Mouse (Mus musculus) cerebellum, adult 9-10 months (tissue): Measurements from ENCODE around the gene Fam222a.

ENCODE experiments used
- DNase-seq: peaks from one replicate; pipeline ENCODE4 v3.0.0; 2022

The Fam222a gene

DNA sequence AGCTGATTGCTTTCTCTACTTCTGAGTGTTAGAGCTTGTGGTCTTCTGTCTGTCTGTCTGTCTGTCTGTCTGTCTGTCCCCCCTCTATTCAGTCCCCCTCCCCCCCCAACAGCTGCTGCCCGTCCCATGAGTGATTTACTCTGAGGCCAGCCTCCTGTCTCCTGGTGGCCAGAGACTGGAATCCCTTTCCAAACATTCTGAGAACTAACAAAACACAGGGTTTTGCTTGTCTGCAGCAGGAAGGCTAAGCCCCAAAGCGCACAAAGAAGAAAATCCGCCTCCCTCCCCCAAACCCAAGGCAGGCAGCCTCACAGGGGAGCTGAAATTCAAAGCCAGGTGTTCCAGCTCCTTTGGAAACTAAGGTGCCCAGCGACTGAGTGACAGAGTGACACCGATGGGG is 17.9 kb downstream of the Fam222a start:
- no peak for DNase-seq

DNA sequence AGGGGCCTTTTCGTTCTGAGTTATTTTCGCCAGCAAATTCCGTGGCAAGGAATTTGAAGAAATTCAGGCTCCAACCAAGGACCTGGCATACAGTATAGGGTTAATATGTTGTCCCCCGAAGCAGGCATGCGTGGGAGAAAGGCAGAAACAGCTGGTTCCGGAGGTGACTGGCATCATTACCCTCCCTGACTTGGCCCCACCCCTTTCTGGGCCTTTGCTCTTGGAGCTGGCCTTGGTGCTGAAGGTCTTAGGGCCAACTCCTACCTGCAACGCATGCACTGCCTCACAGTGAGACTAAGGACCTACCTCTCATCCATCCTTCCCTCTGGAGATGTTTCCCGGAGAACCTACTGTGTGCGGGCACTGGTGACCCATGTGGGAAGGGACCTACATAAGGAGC is 20.1 kb downstream of the Fam222a start:
- DNase-seq, result no peak

DNA sequence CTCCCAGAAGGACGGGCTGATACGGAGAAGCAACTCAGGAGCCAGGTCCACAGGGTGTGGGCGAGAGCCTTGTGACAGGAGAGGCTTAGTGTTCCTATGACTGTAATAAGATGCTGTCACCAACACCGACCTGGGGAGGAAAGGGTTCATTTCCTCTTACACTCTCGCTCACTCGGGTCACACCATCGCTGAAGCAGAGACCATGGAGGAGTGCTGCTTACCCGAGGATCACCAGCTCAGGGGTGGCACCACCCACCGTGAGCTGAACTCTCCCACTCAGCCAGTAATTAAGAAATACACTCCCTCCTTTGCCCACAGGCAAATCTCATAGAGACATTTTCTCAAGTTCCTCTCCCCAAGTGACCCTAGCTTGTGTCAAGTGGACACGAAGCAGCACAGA is 20.6 kb downstream of the Fam222a start:
- DNase-seq, result no peak

DNA sequence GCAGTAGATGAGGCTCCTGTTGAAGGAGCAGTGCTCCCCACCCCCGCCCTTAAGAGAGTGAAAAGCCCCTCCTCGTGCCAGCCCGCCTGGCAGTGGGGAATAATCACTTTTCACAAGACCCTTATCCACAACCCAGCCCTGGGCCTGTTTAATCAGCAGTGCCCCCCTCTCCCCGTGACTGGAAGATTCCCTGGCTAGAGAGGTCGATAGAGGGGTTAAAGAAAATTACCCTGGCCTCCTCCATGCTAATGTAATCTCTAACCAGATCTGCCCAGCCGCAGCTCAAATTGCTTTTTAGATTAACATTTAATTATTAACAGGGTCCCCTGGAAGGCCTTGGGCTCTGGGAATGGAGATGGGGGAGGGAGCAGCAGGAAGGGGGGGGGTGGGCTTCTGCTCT is 21.2 kb downstream of the Fam222a start:
- no peak for DNase-seq

DNA sequence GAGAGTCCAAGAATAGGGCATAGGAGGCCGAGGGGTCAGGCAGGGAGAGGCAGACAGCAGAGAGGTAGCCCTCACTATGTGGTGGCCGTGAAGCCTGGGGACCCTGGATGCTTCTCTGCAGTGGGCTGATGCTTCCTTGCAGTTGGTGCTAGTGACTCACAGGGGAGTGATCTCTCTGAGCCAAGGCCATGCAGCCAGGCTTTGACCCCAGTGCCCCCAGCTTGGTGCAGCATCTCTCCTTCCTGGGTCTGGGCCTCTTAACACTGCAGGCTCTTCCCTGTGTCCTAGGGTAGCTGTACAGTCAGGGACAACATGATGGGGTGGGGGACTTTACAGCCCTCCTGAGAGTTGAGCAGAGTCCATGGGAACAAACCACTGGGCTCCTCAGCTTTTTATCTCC is 21.6 kb downstream of the Fam222a start:
- no peak for DNase-seq

DNA sequence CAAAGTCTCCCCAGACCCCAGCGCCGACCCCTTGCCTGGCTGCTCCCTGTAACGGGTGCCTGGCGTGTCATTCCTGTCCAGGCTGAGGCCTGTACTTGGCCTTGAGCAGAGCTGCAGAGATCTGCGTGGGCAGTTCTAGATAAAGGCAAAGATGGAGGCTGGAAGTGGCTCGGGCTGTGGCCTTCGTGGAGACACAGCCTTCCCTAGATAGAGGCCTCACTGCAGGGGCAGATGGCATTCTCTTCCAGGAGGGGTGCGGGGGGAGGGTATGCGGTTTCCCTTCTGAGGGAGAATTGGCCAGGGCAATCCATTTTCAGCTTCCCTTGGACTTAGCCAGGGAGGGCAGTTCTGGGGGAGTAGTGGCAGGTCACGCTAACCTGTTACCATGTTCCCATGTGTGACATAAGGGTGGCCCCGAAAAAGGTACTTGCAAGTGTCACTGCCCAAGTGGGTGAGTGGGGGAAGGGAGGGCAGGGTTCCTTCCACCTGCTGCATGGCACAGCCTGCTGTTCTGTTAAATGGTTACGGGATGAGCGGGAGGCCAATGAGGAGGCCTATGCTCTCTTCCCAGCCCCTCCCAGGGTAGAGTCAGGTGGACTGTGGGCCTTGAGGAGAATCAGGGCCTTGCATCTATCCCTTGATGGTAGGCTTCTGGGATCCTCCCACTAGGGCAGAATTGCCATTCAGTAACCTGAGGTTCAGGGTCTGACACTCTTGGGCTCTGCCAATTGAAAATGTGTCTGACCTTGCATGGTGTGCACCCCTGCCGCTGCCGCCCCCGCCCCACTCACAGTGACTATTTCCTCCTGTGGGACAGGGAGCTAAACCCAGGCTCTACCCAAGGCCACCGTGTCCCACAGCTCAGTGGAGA is 22.5 kb downstream of the Fam222a start:
- DNase-seq, result no peak

DNA sequence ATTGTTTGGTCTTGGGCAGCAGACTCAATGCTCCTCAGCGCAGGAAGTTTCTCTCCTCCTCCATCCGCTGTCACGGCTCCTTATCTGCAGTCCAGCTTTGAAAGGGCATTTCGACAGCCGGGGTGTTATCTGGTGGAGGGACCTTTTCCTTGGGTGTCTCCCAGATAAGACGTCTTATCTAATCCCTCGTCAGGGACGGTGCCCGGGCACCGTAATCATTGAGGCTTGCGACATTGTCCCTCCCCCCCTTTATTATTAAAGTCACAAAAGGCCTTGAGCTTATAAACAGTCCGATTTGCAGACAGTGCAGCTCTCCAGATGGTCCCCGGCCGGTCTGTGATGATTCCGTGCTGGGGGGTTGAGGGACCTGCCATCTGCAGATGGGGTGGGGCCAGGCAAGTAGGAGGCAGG is 23.3 kb downstream of the Fam222a start:
- DNase-seq, result no peak

DNA sequence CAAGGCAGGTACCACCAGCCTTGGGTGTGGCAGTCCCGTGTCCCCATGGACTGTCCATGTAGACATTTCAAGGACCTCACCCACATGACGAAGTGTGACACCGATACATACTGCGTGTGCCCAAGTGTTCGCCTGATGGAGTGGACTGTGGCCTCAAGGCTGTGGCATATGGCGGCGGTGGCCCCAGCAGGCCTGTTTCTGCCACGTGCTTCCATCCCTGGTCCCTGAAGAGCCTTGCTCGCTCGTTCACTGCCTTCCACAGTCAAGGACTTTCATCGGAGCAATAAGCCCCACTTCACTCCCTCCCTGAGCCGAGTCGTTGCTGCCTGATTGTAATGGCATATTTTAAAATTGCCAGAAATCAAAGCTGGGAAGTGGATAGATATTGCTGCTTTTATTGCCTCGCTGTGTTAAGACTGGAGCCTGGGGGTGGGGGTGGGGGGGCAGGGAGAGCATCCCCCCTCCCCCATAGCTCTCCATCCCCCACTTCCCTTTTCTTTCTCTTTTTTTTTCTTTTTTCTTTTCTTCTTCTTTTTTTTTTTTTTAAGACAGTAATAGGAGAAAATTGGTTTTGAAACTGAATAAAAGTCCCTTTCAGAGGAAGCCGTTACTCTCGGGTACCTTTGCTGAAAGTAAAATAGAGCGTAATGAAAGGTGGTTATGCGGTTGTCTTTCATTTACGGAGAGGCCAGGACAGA is 24.8 kb downstream of the Fam222a start:
- DNase-seq, result no peak

DNA sequence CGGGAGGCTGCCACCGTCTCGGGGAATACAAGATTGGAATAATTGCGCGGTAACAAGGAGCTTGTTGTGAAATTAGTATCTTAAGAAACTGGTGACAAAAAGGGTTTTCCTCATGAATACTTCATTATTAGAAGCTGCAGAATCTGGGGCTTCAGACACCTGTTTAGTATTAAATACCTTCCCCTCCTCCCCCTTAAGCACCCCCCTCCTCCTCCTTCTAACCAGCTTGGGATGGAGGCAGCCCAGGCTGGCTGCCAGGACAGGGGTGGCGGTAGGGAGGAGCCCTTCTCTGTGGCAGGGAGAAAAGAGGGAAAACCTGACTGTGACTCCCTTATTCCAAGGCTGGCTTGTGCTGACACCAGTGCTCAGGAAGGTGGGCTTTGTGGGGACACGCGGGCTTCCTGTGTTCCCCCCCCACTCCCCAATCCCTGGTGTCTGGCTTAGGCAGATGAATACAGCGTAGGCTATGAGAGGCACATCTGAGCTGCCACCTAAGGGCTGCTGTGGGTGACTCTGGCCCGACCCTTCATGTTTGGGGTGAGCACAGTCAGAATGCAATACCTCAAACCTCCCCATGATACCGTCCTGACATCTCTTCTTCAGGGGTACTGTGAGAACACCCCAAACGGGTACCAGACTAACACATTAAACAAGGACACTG is 25.5 kb downstream of the Fam222a start:
- no peak for DNase-seq

DNA sequence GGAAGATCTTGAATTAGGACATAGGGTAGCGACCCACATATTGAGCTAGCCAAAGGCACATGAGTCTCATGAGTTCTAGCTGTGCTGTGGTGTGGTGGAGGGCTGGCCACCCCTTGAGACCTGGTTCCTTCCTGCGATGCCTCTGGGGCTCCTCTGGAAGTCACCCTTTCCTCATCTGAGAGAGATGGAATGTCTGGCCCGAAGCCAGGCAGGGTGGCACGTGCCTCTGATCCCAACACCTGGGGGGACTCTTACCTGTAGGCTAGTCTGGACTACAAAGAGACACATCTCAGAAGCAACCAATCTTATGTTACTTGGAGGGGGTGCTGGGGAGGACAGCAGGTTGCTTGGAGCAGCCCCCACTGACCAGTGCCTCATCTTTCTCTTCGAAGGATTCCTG is 26.1 kb downstream of the Fam222a start:
- no peak for DNase-seq

DNA sequence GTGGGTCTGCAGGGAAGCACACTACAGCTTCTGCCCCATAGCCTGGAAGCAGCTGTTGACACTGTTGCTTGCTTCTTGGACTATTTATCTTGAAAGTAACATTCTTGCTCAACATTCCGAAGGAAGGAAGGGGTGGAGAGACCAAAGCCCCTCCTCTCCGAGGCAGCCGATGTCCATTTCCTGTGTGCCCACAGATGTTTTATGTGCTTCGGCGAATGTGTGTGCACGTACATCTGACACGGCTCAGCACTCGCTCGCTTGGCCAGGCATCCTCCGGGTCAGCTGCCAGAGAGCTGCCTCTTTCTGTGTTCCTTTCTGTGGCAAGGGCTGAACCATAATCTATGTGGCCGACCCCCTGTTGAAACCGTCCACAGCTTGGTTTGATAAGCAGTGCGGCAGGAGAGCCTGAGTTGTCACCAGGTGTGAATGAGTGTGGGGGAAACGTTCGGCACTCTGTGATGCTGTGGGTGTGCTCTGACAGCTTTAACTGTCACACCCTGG is 27.0 kb downstream of the Fam222a start:
- no peak for DNase-seq

DNA sequence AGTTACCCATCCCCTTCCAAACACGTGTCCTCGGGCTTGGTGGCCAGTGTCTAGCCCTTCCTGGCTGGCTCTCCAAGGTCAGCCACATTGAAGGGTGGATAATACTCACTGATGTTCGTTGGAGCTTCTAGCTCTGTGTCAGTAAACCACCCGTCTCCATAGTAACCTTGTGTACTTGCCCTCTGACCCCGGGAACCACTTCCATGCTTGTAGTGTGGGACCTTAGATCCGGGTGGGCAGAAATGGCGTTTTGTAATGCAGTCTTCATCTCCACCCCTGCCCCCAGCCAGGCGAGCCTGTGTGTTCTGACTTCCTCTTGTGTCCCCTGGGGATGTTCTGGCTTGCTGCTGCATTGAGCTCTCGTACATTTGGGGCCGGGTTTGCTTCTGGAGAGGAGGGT is 28.8 kb downstream of the Fam222a start:
- no peak for DNase-seq

DNA sequence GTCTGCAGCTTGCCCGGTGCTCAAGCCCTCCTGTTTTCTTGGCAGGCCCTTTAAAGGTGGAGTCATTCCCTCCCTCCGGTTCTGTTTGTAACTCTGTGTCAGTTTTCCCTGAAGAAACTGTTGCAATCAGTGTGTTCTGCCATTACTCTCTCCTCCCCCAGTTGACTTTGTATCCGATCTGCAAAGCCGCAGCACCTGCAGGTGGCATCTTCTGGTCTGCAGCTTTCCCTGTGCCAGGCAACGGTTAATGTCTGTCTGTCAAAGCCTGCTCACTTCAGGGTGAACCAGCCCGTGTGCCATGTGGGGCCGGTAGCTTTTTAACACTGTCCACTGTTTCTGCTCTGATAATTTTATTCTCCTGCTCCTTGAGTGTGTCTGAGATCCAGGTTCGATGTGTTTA is 29.4 kb downstream of the Fam222a start:
- DNase-seq, result no peak

DNA sequence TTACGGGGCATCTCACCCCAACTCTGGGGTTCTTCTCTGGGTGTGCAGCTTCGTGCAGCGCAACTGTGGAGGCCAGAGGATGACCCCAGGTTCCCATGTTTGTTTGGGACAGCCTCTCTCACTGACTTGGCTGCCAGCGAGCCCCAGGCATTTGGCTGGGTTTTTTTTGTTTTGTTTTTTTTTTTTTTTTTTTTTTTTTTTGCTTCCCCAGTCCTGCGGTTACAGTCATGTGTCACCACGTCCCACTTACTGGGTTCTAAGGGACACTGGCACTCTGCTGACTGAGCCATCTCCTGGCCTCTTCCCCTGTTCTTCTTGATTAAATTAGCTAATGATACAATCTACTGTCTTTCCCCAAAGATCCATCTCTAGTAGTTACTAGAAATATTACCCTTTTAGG is 29.8 kb downstream of the Fam222a start:
- DNase-seq, result no peak

DNA sequence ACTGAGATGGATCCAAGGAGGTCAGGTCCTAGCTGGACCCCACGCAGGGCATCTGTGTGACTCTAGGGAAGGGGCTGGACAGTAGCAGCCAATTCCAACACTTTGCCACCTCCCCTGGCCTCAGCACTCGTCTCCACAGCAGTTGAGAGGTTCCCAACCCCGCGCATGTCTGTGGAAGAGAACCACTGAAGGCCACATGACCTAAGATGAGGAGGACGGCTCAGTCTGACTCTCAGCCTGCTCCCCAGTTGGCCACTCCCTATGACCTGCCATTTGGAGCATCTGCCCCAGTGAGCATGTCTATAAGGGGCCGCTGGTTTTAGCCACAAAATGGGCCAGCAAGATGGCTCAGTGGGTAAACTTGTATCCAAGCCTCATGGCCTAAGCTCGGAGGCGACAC is 34.2 kb downstream of the Fam222a start:
- DNase-seq, result no peak

DNA sequence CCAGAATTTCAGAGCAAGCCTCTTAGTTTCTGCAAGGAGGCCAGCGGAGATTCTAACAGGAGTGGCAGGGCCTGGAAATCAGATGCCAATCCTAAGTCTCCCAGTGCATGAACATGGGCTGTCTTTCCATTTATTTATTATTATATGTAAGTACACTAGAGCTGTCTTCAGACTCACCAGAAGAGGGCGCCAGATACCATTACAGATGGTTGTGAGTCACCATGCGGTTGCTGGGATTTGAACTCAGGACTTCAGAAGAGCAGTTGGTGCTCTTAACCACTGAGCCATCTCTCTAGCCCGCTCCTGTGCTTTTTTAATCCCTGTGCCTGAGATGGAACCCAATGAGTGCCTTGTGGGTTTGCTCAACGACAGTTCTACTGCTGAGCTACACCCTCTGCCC is 36.2 kb downstream of the Fam222a start:
- DNase-seq, result no peak

DNA sequence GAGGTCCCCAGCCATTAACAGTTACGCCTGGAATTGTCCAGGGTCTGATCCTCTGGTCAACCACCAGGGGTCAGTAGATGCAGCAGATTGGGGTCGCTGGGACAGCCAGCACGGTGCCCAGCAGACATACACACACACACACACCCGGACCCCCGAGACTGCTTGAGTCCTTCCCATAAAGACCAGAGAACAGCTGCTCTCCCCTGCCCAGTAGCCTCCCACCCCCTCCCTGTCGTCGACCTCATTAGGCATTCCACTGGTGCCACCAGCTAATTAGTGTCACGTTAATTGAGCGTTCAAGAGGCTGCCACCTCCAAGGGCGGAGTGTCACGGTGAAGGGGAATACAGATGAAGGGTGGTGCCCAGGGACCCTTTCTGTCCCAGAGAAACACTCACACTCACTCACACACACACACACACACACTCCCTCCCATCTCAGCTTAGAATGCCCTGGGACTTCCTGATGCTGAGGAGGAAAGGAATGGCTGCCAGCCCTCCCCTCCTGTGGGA is 37.0 kb downstream of the Fam222a start:
- DNase-seq, result no peak

DNA sequence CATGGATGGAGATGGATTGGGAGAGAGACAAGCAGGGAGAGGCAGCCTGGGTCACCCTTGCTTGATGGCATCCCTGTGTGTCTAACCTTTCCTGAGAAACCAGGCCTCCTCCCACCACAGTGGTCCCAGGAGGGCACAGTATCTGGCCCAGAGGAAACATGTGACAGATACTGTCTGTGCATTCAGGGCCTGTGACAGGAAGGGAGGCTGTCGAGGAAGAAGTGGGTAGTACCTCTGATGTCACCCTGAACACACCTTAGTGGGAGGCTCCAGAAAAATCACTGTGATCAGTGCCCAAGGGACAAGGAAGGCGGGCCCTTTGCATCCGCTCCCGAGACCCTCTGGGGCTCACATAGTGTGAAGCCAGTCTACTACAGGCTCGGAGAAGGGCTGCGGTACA is 38.2 kb downstream of the Fam222a start:
- DNase-seq, result no peak

DNA sequence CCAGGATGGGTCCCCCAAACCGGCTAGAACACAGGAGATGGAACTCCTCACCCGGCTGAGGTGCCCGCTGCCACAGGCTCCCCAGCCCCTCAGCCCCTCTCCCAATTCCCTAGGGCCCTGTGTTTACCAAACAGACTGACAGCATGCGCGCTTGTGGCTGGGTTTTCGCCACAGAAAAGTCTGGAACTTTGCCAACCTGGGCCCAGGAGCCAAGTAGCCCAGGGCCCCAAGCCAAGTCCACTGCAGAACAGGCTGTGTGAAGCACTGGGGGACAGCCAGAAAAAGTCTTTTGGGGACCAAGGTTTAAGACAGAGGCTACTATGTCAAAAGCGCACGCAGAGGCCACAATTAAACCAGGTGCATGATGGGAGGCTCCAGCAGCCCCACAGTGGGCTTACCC is 39.8 kb downstream of the Fam222a start:
- DNase-seq, result peak; percentile 86

DNA sequence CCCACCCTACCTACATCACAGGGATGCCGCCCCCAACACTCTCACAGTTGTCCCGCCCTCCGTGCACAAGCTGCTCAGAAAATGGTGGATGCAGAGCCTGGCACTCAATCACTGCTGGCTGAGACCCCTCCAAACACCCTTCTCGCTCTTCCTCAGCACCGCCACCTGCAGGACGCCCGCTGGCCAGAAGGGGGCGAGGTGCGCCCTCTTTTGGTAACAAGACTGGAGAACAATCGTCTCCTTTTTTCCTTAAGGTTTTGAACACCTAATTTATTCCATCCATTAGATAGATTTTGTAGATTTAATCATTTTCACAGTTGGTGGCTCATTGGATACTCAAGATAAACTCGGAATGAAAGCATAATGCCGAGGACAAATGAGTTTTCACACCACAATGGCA is 40.7 kb downstream of the Fam222a start:
- DNase-seq, result peak; percentile 78

DNA sequence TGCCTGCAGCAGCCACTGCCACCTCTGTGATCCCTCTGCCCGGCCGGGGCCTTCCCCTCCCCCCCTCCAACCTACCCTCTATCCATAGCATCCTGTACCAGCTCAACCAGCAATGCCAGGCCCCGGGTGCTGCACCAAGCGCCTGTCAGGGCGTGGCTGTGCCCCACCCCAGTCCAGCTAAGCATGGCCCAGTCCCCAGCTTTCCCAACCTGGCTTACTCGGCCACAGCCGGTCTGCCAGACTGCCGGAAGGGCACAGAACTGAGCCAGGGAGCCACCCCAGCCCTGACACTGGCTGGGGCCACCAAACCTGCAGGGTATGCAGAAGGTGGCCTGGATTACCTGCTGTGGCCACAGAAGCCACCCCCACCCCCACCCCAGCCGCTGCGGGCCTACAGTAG is 43.4 kb downstream of the Fam222a start:
- DNase-seq, result no peak

DNA sequence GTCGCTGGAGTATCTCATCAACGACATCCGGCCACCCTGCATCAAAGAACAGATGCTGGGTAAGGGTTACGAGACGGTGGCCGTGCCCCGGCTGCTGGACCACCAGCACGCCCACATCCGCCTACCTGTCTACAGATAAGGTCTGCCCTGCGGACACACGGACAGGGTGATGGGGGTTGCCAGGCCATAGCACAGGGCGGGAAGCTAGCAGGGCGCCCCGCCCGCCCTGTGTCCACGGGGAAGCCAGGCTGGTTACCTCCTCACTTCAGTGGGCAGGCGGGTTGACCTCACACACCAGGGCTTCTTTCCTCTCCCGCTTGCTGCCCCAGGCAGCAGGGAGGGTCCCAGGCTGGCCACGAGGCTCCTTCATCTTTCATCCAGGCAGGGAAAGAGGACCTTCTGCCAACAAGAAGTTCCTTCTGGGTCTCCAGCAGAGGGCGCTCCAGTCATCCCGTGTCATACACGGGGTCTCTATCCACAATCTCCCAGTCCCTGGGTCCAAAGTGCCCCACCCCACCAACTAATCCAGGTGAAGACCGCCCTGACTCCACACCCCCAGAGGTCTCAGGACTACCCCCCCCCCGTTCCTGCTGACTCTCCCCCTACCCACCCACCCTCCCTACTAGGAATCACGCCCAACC is 44.3 kb downstream of the Fam222a start:
- no peak for DNase-seq

DNA sequence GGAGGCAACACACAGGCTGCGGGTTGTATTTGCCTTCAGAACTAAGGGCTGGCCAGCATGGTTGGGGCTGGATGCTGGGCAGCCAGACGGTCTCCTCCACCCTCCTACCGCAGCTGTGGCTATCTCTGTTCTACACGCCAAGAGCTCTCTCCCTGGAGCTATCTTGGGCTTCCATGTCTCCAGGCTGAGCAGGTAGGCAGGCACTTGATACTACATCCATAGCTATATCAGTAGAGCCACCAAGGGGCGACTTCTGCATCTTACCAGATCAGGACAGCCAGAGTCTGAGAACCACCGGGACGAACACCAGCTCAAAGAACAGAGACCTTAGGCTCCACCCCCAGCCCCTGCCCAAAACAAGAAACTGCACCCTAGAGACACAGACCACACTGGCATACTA is 47.0 kb downstream of the Fam222a start:
- no peak for DNase-seq
